Mouse (Mus musculus) neural tube, embryonic 11.5 days (tissue): ENCODE data around the gene Mipep. TPM values are rescaled to one million over a fixed set of nuclear protein-coding genes. Genes with fewer than 3 reads are reported as not detected.

ENCODE experiments used
- ATAC-seq: fragments of 200-750 bp; cut with Nextera tagmentation; 2 replicates; pipeline ENCODE4 v1.8.0; 2017; ENCODE audit warnings: moderate number of reproducible peaks, mild to moderate bottlenecking, moderate TSS enrichment, moderate library complexity; ENCODE audit not compliant: insufficient read depth, low FRiP score, low TSS enrichment
- DNase-seq: peaks from one replicate; pipeline ENCODE4 v3.0.0-alpha.2; 2015; ENCODE audit warnings: low spot score
- H3K27ac ChIP-seq: fragments of 300-500 bp; sonication (generic); 2 replicates; pipeline ENCODE4 v1.5.1; 2014; ENCODE audit warnings: low read depth, mild to moderate bottlenecking, low read length
- H3K27me3 ChIP-seq: fragments of 300-500 bp; sonication (generic); 2 replicates; pipeline ENCODE4 v1.6.1; 2014; ENCODE audit warnings: mild to moderate bottlenecking, low read length, mixed read lengths; ENCODE audit not compliant: control insufficient read depth, insufficient read depth
- H3K36me3 ChIP-seq: fragments of 300-500 bp; sonication (generic); 2 replicates; pipeline ENCODE4 v1.6.1; 2014; ENCODE audit warnings: mild to moderate bottlenecking, low read length, moderate library complexity, mixed read lengths; ENCODE audit not compliant: control insufficient read depth, insufficient read depth
- H3K4me1 ChIP-seq: fragments of 300-500 bp; sonication (generic); 2 replicates; pipeline ENCODE4 v1.6.1; 2014; ENCODE audit warnings: low read length, mixed read lengths; ENCODE audit not compliant: control insufficient read depth, insufficient read depth
- H3K4me2 ChIP-seq: fragments of 300-500 bp; sonication (generic); 2 replicates; pipeline ENCODE4 v1.6.1; 2014; ENCODE audit warnings: low read depth, mild to moderate bottlenecking, moderate library complexity
- H3K4me3 ChIP-seq: fragments of 300-500 bp; sonication (generic); 2 replicates; pipeline ENCODE4 v1.5.1; 2014; ENCODE audit warnings: low read depth, low read length
- H3K9ac ChIP-seq: fragments of 300-500 bp; sonication (generic); 2 replicates; pipeline ENCODE4 v1.6.1; 2014; ENCODE audit warnings: mild to moderate bottlenecking, low read length
- H3K9me3 ChIP-seq: fragments of 300-500 bp; sonication (generic); 2 replicates; pipeline ENCODE4 v1.6.1; 2016; ENCODE audit warnings: low read length; ENCODE audit not compliant: control insufficient read depth
- WGBS: fragments of 180-500 bp; shearing (Covaris S2); extraction: QIAGEN DNeasy Blood & Tissue Kit; methylation state at CpG from one replicate; pipeline ENCODE4 v1.1.7; 2014; 5-methylcytosine and 5-hydroxymethylcytosine counted together
- polyA plus RNA-seq: library from polyadenylated mRNA; unstranded; fragments of >200 nt; fragmentation: Nextera tagmentation; extraction: Ambion mirVana; gene quantifications from 2 replicates; pipeline ENCODE4 v1.2.1, GENCODE M21; 2014

The Mipep gene
- polyA plus RNA-seq, 1 experiment from 2014 or later: 25.9 TPM

DNA sequence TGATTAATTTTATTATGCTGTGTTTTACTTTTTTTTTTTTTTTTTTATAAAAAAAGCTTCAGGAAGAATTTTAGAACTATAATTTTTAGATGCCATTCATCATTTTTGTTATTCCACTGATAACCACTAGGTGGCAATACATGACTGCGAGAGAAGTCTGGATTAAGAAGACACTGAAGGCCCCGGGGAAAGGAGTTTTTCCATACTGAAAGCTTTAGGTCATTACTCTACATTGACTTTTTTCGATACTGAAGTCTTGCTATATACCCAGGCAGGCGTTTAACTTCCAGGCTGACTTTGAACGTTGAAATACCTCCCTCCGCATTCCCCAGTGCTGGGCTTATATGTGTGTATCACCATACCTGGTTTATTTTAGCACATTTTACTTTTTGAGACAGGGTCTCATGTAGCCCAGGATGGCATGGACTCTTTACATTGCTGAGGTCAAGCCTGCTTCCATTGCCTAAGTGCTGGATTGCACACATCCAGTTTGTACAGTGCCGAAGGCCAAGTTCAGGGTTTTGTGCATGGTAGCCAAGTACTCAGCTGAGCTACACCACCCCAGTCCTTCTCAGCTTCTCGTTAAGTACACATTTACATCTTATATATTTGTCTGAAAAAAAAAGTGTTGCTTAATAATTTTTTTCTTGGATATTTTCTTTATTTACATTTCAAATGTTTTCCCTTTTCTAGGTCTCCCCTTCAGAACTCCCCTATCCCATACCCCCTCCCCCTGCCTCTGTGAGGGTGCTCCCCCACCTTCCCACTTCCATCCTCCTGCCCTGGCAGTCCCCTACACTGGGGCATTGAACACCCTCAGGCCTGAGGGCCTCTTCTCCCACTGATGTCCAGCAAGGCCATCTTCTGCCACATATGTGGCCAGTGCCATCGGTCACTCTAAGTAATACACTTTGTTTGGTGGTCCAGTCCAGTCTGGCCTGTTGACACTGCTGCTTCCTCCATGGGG, 15.7 kb downstream of the Mipep start:
- ATAC-seq: no peak
- 55% methylated on average over 9 of the region's 9 CpGs for WGBS

DNA sequence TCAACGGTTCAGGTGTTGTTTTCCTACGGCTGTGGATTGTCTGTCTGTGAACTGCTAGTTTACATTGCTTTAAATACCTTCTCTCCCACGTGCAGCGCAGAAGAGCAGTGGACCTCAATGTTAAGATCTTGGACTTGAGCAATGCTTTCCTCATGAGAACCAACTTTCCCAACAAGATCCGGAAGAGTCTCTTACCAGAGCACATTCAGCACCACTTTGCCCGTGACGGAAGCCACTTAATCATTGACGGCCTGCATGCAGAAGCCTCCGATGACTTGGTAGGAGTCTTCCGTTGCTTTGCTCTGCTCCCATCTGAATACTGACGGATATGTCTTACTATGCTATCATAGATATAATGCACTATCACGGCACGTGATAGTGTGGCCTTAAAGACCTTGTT, 17.7 kb downstream of the Mipep start:
- H3K4me1 ChIP-seq: no peaks in the 10 kb centered on the region
- WGBS: 95% methylated on average over 13 of the region's 13 CpGs
- H3K9me3 ChIP-seq: no peaks in the 10 kb centered on the region
- no peak for ATAC-seq
- no peaks in the 10 kb centered on the region for H3K27me3 ChIP-seq
- DNase-seq: no peak
- no peaks in the 10 kb centered on the region; the same call in 1 of the 2 replicates for H3K36me3 ChIP-seq
- H3K4me2 ChIP-seq: no peak overlapping the region
- H3K9ac ChIP-seq: no peak overlapping the region
- H3K4me3 ChIP-seq: no peak overlapping the region
- H3K27ac ChIP-seq: no peak overlapping the region

More for the DNA sequence above, 15.7 kb downstream of the Mipep start:
- Histone ChIP-seq H3K27me3 (no peaks in the 10 kb centered on the region), H3K9ac (no peak overlapping the region), H3K4me3 (no peak overlapping the region), H3K4me2 (no peak overlapping the region), H3K36me3 (no peaks in the 10 kb centered on the region; the same call in 1 of the 2 replicates), H3K4me1 (no peaks in the 10 kb centered on the region), H3K9me3 (no peaks in the 10 kb centered on the region), H3K27ac (no peak overlapping the region)
- no peak for DNase-seq

DNA sequence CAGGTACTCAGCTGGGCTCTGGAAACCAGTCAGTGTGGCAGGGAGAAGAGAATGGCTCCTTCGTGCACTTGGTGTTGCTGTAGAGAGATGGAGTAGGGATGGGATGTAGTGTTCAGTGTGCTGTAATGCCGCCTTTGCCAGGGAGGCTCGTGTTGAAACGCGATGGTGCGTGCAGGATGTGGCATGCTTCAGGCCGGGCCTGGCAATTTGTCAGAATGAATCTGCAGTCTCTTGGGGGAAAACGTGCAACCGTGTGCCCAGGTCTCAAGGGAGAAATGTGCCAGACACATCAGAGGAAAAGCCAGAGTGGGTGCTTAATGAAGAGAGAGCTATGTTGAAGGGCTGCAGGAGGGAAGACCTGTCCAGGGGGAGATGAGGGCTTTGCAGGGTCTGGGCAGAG, 20.6 kb downstream of the Mipep start:
- Histone ChIP-seq H3K4me3 (no peak overlapping the region), H3K4me2 (no peak overlapping the region), H3K27me3 (no peaks in the 10 kb centered on the region), H3K9ac (no peak overlapping the region), H3K27ac (no peak overlapping the region), H3K9me3 (no peaks in the 10 kb centered on the region), H3K36me3 (peaks cover 2% of the 10 kb centered on the region; the same call in 1 of the 2 replicates), H3K4me1 (no peaks in the 10 kb centered on the region)
- 91% methylated on average over 9 of the region's 9 CpGs for WGBS
- no peak for ATAC-seq
- no peak for DNase-seq

DNA sequence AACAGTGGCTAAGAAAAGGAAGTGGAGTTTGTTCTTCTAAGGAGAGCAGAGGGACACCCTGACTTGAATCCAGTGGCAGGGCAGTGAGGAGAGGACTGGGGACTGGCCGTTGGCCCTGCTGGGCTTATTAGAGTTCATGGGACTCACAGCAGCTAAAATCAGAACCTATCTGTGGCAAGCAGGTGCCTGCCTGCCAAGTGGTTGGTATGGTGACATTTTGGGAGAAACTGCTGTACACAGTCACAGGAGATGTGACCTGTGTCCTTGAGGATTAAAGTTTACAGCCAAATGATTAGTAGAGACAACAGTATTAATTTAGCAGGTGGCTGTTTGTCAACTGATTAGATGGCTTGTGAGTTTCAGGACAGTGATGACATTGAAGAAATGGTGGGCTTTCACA, 21.5 kb downstream of the Mipep start:
- WGBS: 81% methylated on average over 1 of the region's 1 CpGs
- Histone ChIP-seq H3K9ac (no peak overlapping the region), H3K4me1 (no peaks in the 10 kb centered on the region), H3K4me3 (no peak overlapping the region), H3K27me3 (no peaks in the 10 kb centered on the region), H3K4me2 (no peak overlapping the region), H3K36me3 (peaks cover 2% of the 10 kb centered on the region; the same call in 1 of the 2 replicates), H3K9me3 (no peaks in the 10 kb centered on the region), H3K27ac (no peak overlapping the region)
- ATAC-seq: no peak
- DNase-seq: no peak

DNA sequence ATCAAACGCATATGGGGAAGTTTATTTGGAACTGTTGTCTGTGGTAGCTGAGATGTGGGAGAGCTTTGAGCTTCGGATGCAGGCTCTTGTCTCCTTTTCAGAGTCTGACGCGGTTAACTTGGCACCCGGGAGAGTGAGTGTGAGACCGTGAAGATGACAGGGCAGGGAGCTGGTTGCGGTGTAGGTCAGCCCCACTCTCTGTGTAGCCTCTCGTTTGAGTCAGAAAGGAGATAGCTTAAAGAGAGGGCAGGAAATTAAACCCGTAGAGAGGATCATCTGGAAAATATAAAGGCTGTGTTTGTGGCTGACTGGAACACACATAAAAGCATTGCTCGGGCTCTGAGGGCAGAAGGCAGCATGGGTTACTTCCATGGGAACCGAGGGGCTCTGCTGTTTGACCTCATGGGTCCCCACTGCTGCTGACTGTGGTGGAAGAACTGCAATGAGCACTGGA, 22.5 kb downstream of the Mipep start:
- H3K4me2 ChIP-seq: no peak overlapping the region
- H3K27me3 ChIP-seq: no peaks in the 10 kb centered on the region
- no peak for DNase-seq
- no peaks in the 10 kb centered on the region for H3K9me3 ChIP-seq
- no peak overlapping the region for H3K4me3 ChIP-seq
- ATAC-seq: no peak
- H3K9ac ChIP-seq: no peak overlapping the region
- peaks cover 2% of the 10 kb centered on the region; the same call in 1 of the 2 replicates for H3K36me3 ChIP-seq
- no peak overlapping the region for H3K27ac ChIP-seq
- 61% methylated on average over 11 of the region's 11 CpGs for WGBS
- H3K4me1 ChIP-seq: no peaks in the 10 kb centered on the region

DNA sequence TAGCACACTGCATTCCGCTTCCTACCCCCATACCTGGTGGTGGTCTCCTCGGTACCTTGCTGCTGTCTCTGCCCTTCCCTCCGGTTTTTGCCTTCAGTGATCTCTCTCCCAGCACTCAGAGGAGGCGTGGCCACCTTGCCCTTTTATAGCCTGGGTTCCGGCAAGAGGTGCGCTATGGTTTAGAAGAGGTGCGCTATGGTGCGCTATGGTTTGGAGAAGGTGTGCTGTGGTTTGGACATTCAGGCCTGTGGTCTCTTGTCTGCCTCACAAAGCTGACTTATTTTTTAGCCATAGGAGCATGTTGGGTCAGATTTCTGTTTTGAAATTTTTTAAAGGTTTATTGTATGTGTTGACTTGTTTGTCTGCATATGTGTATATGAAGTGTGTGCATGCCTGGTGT, 25.5 kb downstream of the Mipep start:
- Histone ChIP-seq H3K27me3 (no peaks in the 10 kb centered on the region), H3K4me3 (no peak overlapping the region), H3K27ac (no peak overlapping the region), H3K36me3 (peaks cover 2% of the 10 kb centered on the region; the same call in 1 of the 2 replicates), H3K9ac (no peak overlapping the region), H3K9me3 (no peaks in the 10 kb centered on the region), H3K4me1 (no peaks in the 10 kb centered on the region), H3K4me2 (no peak overlapping the region)
- DNase-seq (no peak), ATAC-seq (no peak)
- WGBS: 91% methylated on average over 8 of the region's 8 CpGs

DNA sequence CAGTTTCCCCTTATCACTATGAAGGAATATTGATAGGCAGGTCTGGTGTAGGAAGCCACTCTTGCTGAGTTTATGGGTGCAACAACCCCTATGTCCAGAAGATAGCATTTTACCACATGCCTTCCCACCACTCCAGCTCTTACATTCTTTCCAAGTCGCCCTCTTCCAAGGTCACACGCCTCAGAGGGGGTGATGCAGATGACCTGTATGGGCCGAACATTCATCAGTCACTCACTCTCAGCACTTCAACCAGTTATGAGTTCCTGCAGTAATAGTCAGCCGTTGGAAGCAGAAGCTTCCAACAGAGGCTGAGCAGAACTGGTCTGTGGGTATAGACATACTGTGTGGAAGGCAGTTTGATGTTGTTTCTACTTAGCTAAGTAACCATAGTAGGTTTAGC, 27.2 kb downstream of the Mipep start:
- Histone ChIP-seq H3K27ac (no peak overlapping the region), H3K9ac (no peak overlapping the region), H3K4me2 (no peak overlapping the region), H3K9me3 (no peaks in the 10 kb centered on the region), H3K27me3 (no peaks in the 10 kb centered on the region), H3K36me3 (peaks cover 2% of the 10 kb centered on the region; the same call in 1 of the 2 replicates), H3K4me1 (no peaks in the 10 kb centered on the region), H3K4me3 (no peak overlapping the region)
- WGBS: 93% methylated on average over 4 of the region's 4 CpGs
- DNase-seq (no peak), ATAC-seq (no peak)

DNA sequence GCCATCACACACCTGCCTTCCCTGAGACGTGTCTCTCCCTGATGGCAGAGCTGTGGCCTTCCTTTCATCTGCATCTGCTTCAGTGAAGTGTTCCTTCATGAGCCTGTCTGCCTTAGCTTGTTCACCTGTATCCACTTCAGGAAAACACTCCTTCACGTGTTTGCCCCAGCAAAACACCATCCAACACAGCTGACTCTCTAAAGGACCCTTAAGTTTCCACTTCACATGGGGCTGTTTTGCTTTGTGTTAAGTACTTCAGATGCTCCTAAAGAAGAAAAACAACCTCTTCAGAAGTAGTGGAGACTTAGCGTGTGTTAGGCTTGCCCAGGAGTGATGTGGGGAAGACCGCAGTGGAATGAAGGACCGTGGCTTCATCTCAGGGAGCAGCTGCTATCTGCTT, 30.7 kb downstream of the Mipep start:
- ATAC-seq (no peak), DNase-seq (no peak)
- Histone ChIP-seq H3K27me3 (no peaks in the 10 kb centered on the region), H3K4me1 (no peaks in the 10 kb centered on the region), H3K4me2 (no peak overlapping the region), H3K9me3 (no peaks in the 10 kb centered on the region), H3K4me3 (no peak overlapping the region), H3K36me3 (no peaks in the 10 kb centered on the region), H3K9ac (no peak overlapping the region), H3K27ac (no peak overlapping the region)
- WGBS: 89% methylated on average over 5 of the region's 5 CpGs

DNA sequence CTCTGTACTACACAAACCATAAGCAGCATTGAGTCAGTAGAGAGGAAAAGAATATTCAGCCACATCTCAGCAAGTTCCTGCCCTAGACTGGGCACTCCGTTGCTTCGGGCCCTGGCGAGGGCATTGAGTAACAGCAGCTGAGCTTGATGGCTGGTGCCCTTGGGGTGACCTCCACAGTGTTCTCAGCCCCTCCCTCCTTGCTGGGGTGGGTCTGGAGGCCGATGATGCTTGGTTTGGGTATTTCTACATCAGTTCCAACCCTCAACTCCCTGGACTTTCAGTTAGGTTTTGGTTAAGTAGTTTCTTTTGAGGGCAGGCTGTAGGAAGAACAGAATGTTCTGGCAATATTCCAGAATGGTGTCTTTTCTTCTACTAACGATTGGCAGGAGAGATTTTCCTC, 33.7 kb downstream of the Mipep start:
- no peak for ATAC-seq
- no peak overlapping the region for H3K4me3 ChIP-seq
- H3K4me1 ChIP-seq: no peaks in the 10 kb centered on the region
- 91% methylated on average over 5 of the region's 5 CpGs for WGBS
- no peak overlapping the region for H3K9ac ChIP-seq
- DNase-seq: no peak
- no peak overlapping the region for H3K4me2 ChIP-seq
- H3K27me3 ChIP-seq: no peaks in the 10 kb centered on the region
- no peaks in the 10 kb centered on the region for H3K9me3 ChIP-seq
- no peak overlapping the region for H3K27ac ChIP-seq
- no peaks in the 10 kb centered on the region for H3K36me3 ChIP-seq
